Mouse (Mus musculus) midbrain, embryonic 11.5 days (tissue): ENCODE measurements around the gene Hist1h3f. TPM values are rescaled to one million over a fixed set of nuclear protein-coding genes. Genes with fewer than 3 reads are reported as not detected.
"Not testable (repeated sequence)": the region's sequence is repeated elsewhere in the genome, so short reads cannot be mapped to it uniquely, and the experiment has no call there.

Source experiments
- ATAC-seq: fragments of 200-750 bp; cut with Nextera tagmentation; 2 replicates; pipeline ENCODE4 v1.8.0; 2017; ENCODE audit warnings: moderate TSS enrichment, moderate library complexity; ENCODE audit not compliant: low FRiP score
- DNase-seq: peaks from one replicate; pipeline ENCODE4 v3.0.0; 2015; ENCODE audit warnings: low spot score; ENCODE audit errors: missing footprints
- H3K27ac ChIP-seq: fragments of 300-500 bp; sonication (generic); 2 replicates; pipeline ENCODE4 v1.5.1; 2014; ENCODE audit warnings: low read depth, low read length
- H3K27me3 ChIP-seq: fragments of 300-500 bp; sonication (generic); 2 replicates; pipeline ENCODE4 v1.6.1; 2014; ENCODE audit warnings: mild to moderate bottlenecking, low read length, moderate library complexity, mixed read lengths; ENCODE audit not compliant: control insufficient read depth, insufficient read depth
- H3K36me3 ChIP-seq: fragments of 300-500 bp; sonication (generic); 2 replicates; pipeline ENCODE4 v1.6.1; 2014; ENCODE audit warnings: mild to moderate bottlenecking, low read length, moderate library complexity, mixed read lengths; ENCODE audit not compliant: control insufficient read depth, insufficient read depth
- H3K4me1 ChIP-seq: fragments of 300-500 bp; sonication (generic); 2 replicates; pipeline ENCODE4 v1.6.1; 2014; ENCODE audit warnings: low read length; ENCODE audit not compliant: control insufficient read depth, insufficient read depth
- H3K4me2 ChIP-seq: fragments of 300-500 bp; sonication (generic); 2 replicates; pipeline ENCODE4 v1.6.1; 2014; ENCODE audit warnings: mild to moderate bottlenecking, moderate library complexity
- H3K4me3 ChIP-seq: fragments of 300-500 bp; sonication (generic); 2 replicates; pipeline ENCODE4 v1.5.1; 2014; ENCODE audit warnings: low read depth, low read length
- H3K9ac ChIP-seq: fragments of 300-500 bp; sonication (generic); 2 replicates; pipeline ENCODE4 v1.6.1; 2014; ENCODE audit warnings: low read length
- H3K9me3 ChIP-seq: fragments of 300-500 bp; sonication (generic); 2 replicates; pipeline ENCODE4 v1.6.1; 2016; ENCODE audit warnings: low read length; ENCODE audit not compliant: control insufficient read depth
- WGBS: fragments of 180-500 bp; shearing (Covaris S2); extraction: QIAGEN DNeasy Blood & Tissue Kit; methylation state at CpG from one replicate; pipeline ENCODE4 v1.1.7; 2014; 5-methylcytosine and 5-hydroxymethylcytosine counted together
- polyA plus RNA-seq: library from polyadenylated mRNA; unstranded; fragments of >200 nt; fragmentation: Nextera tagmentation; extraction: Ambion mirVana; gene quantifications from 2 replicates; pipeline ENCODE4 v1.2.1, GENCODE M21; 2014

Gene Hist1h3f
- polyA plus RNA-seq, 1 experiment from 2014 or later: 1.2 TPM

DNA sequence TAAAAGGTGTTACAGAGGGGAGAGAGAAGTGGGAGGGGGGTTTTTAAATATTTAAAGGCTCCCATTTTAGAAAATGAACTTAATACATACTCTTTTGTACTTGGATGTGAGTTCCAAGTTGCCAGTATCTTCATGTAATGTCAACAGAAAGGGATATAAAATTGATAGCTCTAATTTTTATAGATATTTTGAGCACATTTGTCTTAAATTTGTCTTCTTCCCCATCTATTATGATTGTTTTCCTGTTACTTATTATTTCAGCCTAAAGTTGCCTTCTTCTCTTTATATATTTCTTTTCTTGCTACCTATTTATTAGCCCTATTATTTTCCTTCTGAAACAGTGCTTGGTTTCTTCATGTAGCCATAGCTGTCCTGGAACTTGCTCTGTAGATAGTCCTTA lies 9.1 kb downstream of the Hist1h3f start, which contains the start of gene Hist1h1d:
Gene Hist1h1d (plus strand): TSS at position 301 of the 400 bp plus-strand sequence.
- Histone ChIP-seq H3K4me2 (peak within 1 kb of the TSS; percentile 93; the same call in 1 of the 2 replicates), H3K27ac (peak within 1 kb of the TSS; percentile 98), H3K36me3 (no peaks in the 10 kb centered on the region), H3K27me3 (no peaks in the 10 kb centered on the region), H3K4me1 (peaks cover 9% of the 10 kb centered on the region), H3K9me3 (no peaks in the 10 kb centered on the region), H3K4me3 (no peak within 1 kb of the TSS), H3K9ac (peak within 1 kb of the TSS; percentile 89; the same call in 1 of the 2 replicates)
- DNase-seq: no peak
- ATAC-seq: no peak

DNA sequence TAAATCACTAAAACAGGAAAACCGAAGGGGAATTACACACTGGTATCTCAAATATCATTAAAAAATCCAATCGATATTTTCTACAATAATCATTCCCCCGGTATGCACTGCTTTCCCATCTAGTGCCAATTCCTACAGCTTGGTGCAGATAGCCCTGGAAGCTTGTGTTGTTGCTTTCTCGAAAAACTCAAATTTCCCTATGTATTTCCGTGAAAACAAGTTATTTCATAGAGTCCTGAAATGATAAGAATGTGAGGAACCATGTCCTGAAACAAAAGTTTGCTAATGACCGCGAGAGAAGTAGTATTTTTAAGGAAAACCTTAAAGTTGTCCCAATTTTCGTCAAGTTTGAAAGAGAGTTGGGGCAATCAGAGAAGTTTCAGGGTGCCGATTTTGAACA lies 10.5 kb downstream of the Hist1h3f start:
- DNase-seq (peak; percentile 93), ATAC-seq (no peak)
- no peaks in the 10 kb centered on the region for H3K36me3 ChIP-seq
- 27% methylated on average over 9 of the region's 9 CpGs for WGBS
- peak overlapping the region; percentile 93 for H3K4me2 ChIP-seq
- H3K9me3 ChIP-seq: no peaks in the 10 kb centered on the region
- H3K4me1 ChIP-seq: peaks cover 9% of the 10 kb centered on the region
- H3K9ac ChIP-seq: peak overlapping the region; percentile 89
- H3K27ac ChIP-seq: peak overlapping the region; percentile 98
- H3K4me3 ChIP-seq: peak overlapping the region; percentile 57; the same call in 1 of the 2 replicates
- no peaks in the 10 kb centered on the region for H3K27me3 ChIP-seq

DNA sequence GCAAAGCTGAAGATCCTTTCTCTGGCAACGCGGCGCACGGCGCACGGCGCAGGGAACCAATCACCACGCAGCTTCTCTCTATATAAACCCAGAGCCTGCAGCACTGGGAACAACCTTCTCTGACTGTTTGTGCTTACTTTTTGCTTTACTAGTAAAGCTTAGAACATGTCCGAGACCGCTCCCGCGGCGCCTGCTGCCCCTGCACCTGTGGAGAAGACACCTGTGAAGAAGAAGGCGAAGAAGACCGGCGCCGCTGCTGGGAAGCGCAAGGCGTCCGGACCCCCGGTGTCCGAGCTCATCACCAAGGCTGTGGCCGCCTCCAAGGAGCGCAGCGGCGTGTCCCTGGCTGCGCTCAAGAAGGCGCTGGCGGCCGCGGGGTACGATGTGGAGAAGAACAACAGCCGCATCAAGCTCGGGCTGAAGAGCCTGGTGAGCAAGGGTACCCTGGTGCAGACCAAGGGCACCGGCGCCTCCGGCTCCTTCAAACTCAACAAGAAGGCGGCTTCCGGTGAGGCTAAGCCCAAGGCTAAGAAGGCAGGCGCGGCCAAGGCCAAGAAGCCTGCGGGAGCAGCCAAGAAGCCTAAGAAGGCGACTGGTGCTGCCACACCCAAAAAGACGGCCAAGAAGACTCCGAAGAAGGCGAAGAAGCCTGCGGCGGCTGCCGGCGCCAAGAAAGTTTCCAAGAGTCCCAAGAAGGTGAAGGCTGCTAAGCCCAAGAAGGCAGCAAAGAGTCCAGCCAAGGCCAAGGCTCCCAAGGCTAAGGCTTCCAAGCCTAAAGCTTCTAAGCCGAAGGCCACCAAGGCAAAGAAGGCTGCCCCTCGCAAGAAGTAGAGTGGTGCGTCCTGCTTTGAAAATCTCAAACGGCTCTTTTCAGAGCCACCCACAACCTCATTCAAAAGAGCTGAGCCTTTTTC lies 11.3 kb downstream of the Hist1h3f start:
- H3K36me3 ChIP-seq: no peaks in the 10 kb centered on the region
- under 1% methylated on average over 49 of the region's 54 CpGs for WGBS
- ATAC-seq: peak; percentile 87
- no peaks in the 10 kb centered on the region for H3K9me3 ChIP-seq
- H3K4me2 ChIP-seq: peak overlapping the region; percentile 93
- H3K4me1 ChIP-seq: peaks cover 9% of the 10 kb centered on the region
- peak overlapping the region; percentile 89 for H3K9ac ChIP-seq
- DNase-seq: peak; percentile 98
- H3K4me3 ChIP-seq: peak overlapping the region; percentile 57
- H3K27me3 ChIP-seq: no peaks in the 10 kb centered on the region
- H3K27ac ChIP-seq: peak overlapping the region; percentile 98

DNA sequence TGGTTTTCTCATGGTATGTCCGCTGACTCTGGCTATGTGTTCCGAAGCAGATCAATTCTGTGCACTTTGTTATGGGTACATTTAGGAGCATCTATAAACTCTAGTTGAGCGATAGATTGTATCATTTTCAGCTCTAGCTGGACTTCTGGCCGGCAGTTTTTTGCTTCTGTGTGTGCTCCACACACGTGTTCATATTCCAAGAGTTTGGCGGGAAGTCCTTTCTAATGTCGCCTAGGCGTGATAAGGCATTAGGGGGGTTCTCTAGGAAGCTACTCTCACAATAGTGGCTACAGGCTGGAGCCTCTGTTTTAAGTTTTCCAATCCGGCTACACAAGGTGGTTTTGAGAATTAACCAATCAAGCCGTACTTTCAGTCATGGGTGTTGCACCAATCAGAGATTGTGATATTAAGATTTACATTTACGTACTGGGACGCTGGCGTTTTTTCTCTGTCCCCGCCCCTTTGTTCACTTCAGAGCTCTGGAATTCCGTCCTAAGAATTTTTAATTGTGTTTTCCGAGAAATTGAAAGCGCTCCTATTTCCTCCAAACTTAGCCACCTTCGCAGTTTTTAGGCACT lies 12.1 kb downstream of the Hist1h3f start:
- no peaks in the 10 kb centered on the region for H3K9me3 ChIP-seq
- peak; percentile 78 for ATAC-seq
- peak overlapping the region; percentile 98 for H3K27ac ChIP-seq
- DNase-seq: peak; percentile 98
- peak overlapping the region; percentile 93 for H3K4me2 ChIP-seq
- WGBS: under 1% methylated on average over 18 of the region's 18 CpGs
- H3K4me1 ChIP-seq: peaks cover 9% of the 10 kb centered on the region
- no peaks in the 10 kb centered on the region for H3K27me3 ChIP-seq
- peak overlapping the region; percentile 57 for H3K4me3 ChIP-seq
- H3K36me3 ChIP-seq: no peaks in the 10 kb centered on the region
- peak overlapping the region; percentile 89 for H3K9ac ChIP-seq

DNA sequence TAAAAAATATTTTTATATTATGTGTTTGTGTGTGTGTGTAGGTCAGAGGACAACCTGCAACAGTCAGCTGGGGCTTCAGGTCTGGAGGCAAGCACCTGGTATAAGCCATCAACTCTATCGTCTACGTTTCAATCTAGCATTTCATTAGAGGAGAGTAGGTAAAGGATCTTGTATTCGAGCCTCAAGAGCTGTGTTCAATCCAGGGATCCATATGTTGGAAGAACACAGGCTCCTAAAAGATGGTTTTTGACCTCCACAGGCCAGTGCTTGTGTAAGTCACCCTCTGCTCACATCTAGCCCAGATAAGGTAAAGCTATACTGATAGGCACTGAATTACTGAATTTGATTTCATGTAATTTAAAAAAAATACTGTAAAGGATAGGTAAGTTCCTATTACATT lies 13.1 kb downstream of the Hist1h3f start:
- H3K4me3 ChIP-seq: no peak overlapping the region
- H3K9me3 ChIP-seq: no peaks in the 10 kb centered on the region
- 70% methylated on average over 3 of the region's 3 CpGs for WGBS
- no peak for DNase-seq
- peak overlapping the region; percentile 9; the same call in 1 of the 2 replicates for H3K9ac ChIP-seq
- no peak for ATAC-seq
- peak overlapping the region; percentile 98 for H3K27ac ChIP-seq
- peak overlapping the region; percentile 9; the same call in 1 of the 2 replicates for H3K4me2 ChIP-seq
- no peaks in the 10 kb centered on the region for H3K36me3 ChIP-seq
- H3K27me3 ChIP-seq: no peaks in the 10 kb centered on the region
- H3K4me1 ChIP-seq: peaks cover 9% of the 10 kb centered on the region

DNA sequence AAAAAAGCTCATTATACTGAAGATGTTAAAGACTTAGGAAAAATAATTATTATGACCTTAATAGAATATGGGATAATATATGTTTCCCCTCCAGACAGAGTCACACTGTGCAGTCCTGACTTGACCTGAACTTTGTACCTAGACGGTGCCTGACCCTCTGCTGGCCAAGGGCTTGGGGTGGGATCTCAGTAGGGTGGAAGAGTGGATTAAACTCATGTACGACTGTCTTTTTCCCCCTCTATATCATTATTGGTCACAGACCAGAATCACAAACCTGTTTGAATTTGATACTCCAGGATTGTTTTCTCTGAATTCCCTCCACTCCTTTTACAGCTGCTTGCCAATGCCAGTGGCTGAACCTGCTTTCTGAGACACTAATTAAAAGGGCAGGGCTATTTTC lies 16.8 kb downstream of the Hist1h3f start:
- peak; percentile 90 for DNase-seq
- H3K9ac ChIP-seq, H3K27me3 ChIP-seq, H3K4me2 ChIP-seq, ATAC-seq, H3K9me3 ChIP-seq, H3K4me3 ChIP-seq, H3K36me3 ChIP-seq, H3K4me1 ChIP-seq: not testable (repeated sequence)
- 26% methylated on average over 2 of the region's 2 CpGs for WGBS
- H3K27ac ChIP-seq: peak overlapping the region; percentile 20; the same call in 1 of the 2 replicates

DNA sequence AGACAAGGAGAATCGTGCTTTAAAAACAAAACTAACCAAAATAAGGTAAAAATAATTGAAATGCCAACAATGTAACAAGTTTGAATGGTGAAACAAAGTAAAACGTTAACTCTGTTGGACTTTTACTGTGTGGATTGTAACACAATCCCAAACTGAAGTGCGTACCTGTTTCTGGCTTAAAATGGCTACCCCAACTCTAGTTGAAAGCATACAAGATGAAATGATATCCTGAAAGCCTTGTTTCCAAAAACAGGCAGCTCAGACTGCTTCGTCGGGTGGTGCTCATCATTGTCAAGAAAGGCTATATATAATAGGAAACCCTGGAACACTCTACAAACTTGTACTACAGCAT lies 17.7 kb downstream of the Hist1h3f start:
- ATAC-seq, H3K9me3 ChIP-seq, DNase-seq, H3K27me3 ChIP-seq, H3K4me1 ChIP-seq, H3K36me3 ChIP-seq: not testable (repeated sequence)
- WGBS: 0% methylated on average over 2 of the region's 5 CpGs
- peak overlapping the region; percentile 96; the same call in 1 of the 2 replicates for H3K27ac ChIP-seq
- peak overlapping the region; percentile 35 for H3K4me3 ChIP-seq
- H3K4me2 ChIP-seq: peak overlapping the region; percentile 71
- peak overlapping the region; percentile 86; the same call in 1 of the 2 replicates for H3K9ac ChIP-seq

DNA sequence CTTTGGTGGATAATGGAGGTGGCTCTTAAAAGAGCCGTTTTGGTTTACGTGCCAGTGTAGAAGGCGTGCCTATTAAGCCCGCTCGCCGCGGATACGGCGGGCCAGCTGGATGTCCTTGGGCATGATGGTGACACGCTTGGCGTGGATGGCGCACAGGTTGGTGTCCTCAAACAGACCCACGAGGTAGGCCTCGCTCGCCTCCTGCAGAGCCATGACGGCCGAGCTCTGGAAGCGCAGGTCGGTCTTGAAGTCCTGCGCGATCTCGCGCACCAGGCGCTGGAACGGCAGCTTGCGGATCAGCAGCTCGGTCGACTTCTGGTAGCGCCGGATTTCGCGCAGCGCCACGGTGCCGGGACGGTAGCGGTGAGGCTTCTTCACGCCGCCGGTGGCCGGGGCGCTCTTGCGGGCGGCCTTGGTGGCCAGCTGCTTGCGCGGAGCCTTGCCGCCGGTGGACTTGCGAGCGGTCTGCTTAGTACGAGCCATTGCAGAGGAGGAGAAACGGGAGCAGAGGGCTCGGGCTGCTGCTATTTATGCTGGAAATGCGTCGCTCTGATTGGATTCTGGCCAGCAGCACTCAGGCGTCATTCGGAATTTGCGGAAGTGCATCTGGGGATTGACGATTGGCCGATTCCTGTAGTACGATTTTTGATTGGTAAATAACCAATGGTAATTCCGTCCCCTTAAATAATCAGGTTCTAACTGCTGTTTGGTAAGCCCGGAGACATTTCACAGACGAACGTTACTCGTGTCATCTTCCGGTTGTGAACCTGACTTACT lies 18.2 kb downstream of the Hist1h3f start, which contains the start of gene Hist1h3e:
Gene Hist1h3e (minus strand): TSS at position 487 of the 777 bp plus-strand sequence.
- H3K36me3 ChIP-seq, H3K9me3 ChIP-seq, H3K4me1 ChIP-seq, H3K27me3 ChIP-seq: not testable (repeated sequence)
- H3K27ac ChIP-seq: peak within 1 kb of the TSS; percentile 96
- peak within 1 kb of the TSS; percentile 71 for H3K4me2 ChIP-seq
- WGBS: 0% methylated on average over 46 of the region's 67 CpGs
- ATAC-seq (peak; percentile 98), DNase-seq (peak; percentile 99)
- peak within 1 kb of the TSS; percentile 35 for H3K4me3 ChIP-seq
- H3K9ac ChIP-seq: peak within 1 kb of the TSS; percentile 86
